Mouse (Mus musculus) CH12.LX (cell line): ENCODE data around the gene Sf3b4. TPM values are rescaled to one million over a fixed set of nuclear protein-coding genes. Genes with fewer than 3 reads are reported as not detected.
A peak's percentile ranks its signal among the peaks of the same experiment; 100 is the strongest.

Source experiments
- DNase-seq: peaks from one replicate; pipeline ENCODE4 v3.0.0-alpha.2; 2013; ENCODE audit errors: extremely low read depth
- H3K27ac ChIP-seq: 2 replicates; pipeline ENCODE4 v1.5.1; 2012; ENCODE audit warnings: low read depth, mild to moderate bottlenecking, control low read depth, moderate library complexity; ENCODE audit not compliant: insufficient read depth
- H3K27me3 ChIP-seq: replicated peaks from 2 replicates; pipeline ENCODE3; 2012; ENCODE audit warnings: inconsistent platforms
- H3K36me3 ChIP-seq, 2 experiments: replicated peaks in 1 of 2; 2 replicates each; pipeline versions ENCODE3 to v1.6.1; 2012; ENCODE audit warnings: inconsistent platforms in 1 of 2, low read length in 1 of 2, mild to moderate bottlenecking in 1 of 2, mixed read lengths in 1 of 2, moderate library complexity in 1 of 2; ENCODE audit not compliant: control insufficient read depth in 1 of 2, insufficient read depth in 1 of 2
- H3K4me1 ChIP-seq, 2 experiments: 2 replicates each; pipeline ENCODE4 v1.6.1; 2012; ENCODE audit warnings: inconsistent platforms in 1 of 2, moderate library complexity in 1 of 2; ENCODE audit not compliant: insufficient read depth in 2 of 2, control insufficient read depth in 1 of 2
- H3K4me2 ChIP-seq: 2 replicates; pipeline ENCODE4 v1.6.1; 2012; ENCODE audit warnings: low read depth, mild to moderate bottlenecking, control low read depth; ENCODE audit not compliant: poor library complexity, insufficient read depth, severe bottlenecking
- H3K4me3 ChIP-seq, 3 experiments: fragments of 150-350 bp in 1 of 3; sonication (generic) in 1 of 3; replicated peaks in 1 of 3; 2 replicates each; pipeline versions ENCODE3 to v1.5.1; 2011 to 2012; ENCODE audit warnings: low read depth in 2 of 3, low read length in 2 of 3, mild to moderate bottlenecking in 2 of 3, moderate library complexity in 2 of 3, control low read depth in 1 of 3, improper control_type of control experiment in 1 of 3, inconsistent platforms in 1 of 3, mixed read lengths in 1 of 3; ENCODE audit not compliant: poor library complexity in 1 of 3
- H3K79me2 ChIP-seq: replicated peaks from 2 replicates; pipeline ENCODE4 v1.6.1; 2012; ENCODE audit warnings: mild to moderate bottlenecking, moderate library complexity; ENCODE audit not compliant: control insufficient read depth, poor library complexity, insufficient read depth, severe bottlenecking; ENCODE audit errors: extremely low read depth
- H3K9ac ChIP-seq: 2 replicates; pipeline ENCODE4 v1.6.1; 2012; ENCODE audit warnings: low read depth, mild to moderate bottlenecking, control low read depth, moderate library complexity; ENCODE audit not compliant: insufficient read depth
- H3K9me3 ChIP-seq: replicated peaks from 2 replicates; pipeline ENCODE3; 2012; ENCODE audit warnings: low read length, inconsistent platforms, mixed read lengths
- CHD1 ChIP-seq: IDR thresholded peaks from 2 replicates; pipeline ENCODE4 v1.6.1; 2012; ENCODE audit warnings: low read depth, low read length, improper control_type of control experiment, inconsistent platforms
- CHD2 ChIP-seq: IDR thresholded peaks from 2 replicates; pipeline ENCODE4 v1.6.1; 2011; ENCODE audit warnings: low read length, improper control_type of control experiment
- CTCF ChIP-seq, 2 experiments: IDR thresholded peaks in 1 of 2; conservative IDR thresholded peaks in 1 of 2; 2 replicates each; pipeline ENCODE4 v1.5.1; 2011 to 2012; ENCODE audit warnings: low read depth in 2 of 2, low read length in 2 of 2, improper control_type of control experiment in 1 of 2, inconsistent platforms in 1 of 2, mild to moderate bottlenecking in 1 of 2, moderate library complexity in 1 of 2
- E2F4 ChIP-seq: IDR thresholded peaks from 2 replicates; pipeline ENCODE4 v1.6.1; 2011; ENCODE audit warnings: low read depth, low read length, improper control_type of control experiment; ENCODE audit not compliant: insufficient replicate concordance
- ELF1 ChIP-seq: IDR thresholded peaks from 2 replicates; pipeline ENCODE4 v1.6.1; 2014; ENCODE audit warnings: low read depth, mild to moderate bottlenecking, inconsistent platforms, low read length, improper control_type of control experiment
- IRF4 ChIP-seq: IDR thresholded peaks from 2 replicates; pipeline ENCODE4 v1.6.1; 2014; ENCODE audit warnings: low read depth, mild to moderate bottlenecking, inconsistent platforms, low read length, improper control_type of control experiment
- JUN ChIP-seq: IDR thresholded peaks from 2 replicates; pipeline ENCODE4 v1.6.1; 2011; ENCODE audit warnings: low read depth, mild to moderate bottlenecking, low read length, improper control_type of control experiment, moderate library complexity; ENCODE audit not compliant: insufficient read depth
- JUND ChIP-seq: conservative IDR thresholded peaks from 2 replicates; pipeline ENCODE4 v1.6.1; 2011; ENCODE audit warnings: low read depth, low read length, improper control_type of control experiment
- KAT2A ChIP-seq: IDR thresholded peaks from 2 replicates; pipeline ENCODE4 v1.6.1; 2012; ENCODE audit warnings: low read length, improper control_type of control experiment, inconsistent platforms; ENCODE audit not compliant: insufficient replicate concordance
- MAFK ChIP-seq: IDR thresholded peaks from 2 replicates; pipeline ENCODE4 v1.6.1; 2011; ENCODE audit warnings: low read length, improper control_type of control experiment; ENCODE audit not compliant: insufficient replicate concordance
- MAX ChIP-seq: IDR thresholded peaks from 2 replicates; pipeline ENCODE4 v1.6.1; 2011; ENCODE audit warnings: low read length, improper control_type of control experiment
- MAZ ChIP-seq: IDR thresholded peaks from 2 replicates; pipeline ENCODE4 v1.6.1; 2012; ENCODE audit warnings: low read depth, mild to moderate bottlenecking, inconsistent platforms, low read length, improper control_type of control experiment, moderate library complexity
- NELFE ChIP-seq: IDR thresholded peaks from 2 replicates; pipeline ENCODE4 v1.6.1; 2011; ENCODE audit warnings: low read depth, low read length, improper control_type of control experiment
- POLR2A ChIP-seq: IDR thresholded peaks from 2 replicates; pipeline ENCODE4 v1.6.1; 2011; ENCODE audit warnings: low read depth, mild to moderate bottlenecking, improper control_type of control experiment, low read length
- RAD21 ChIP-seq: IDR thresholded peaks from 2 replicates; pipeline ENCODE4 v1.6.1; 2011; ENCODE audit warnings: low read depth, mild to moderate bottlenecking, low read length, improper control_type of control experiment, moderate library complexity
- SIN3A ChIP-seq: IDR thresholded peaks from 2 replicates; pipeline ENCODE4 v1.6.1; 2012; ENCODE audit warnings: low read length, improper control_type of control experiment, inconsistent platforms
- SMC3 ChIP-seq: IDR thresholded peaks from 2 replicates; pipeline ENCODE4 v1.6.1; 2011; ENCODE audit warnings: low read depth, low read length, improper control_type of control experiment
- TBP ChIP-seq: conservative IDR thresholded peaks from 2 replicates; pipeline ENCODE4 v1.6.1; 2011; ENCODE audit warnings: low read depth, low read length, improper control_type of control experiment
- TCF12 ChIP-seq: IDR thresholded peaks from 2 replicates; pipeline ENCODE4 v1.6.1; 2014; ENCODE audit warnings: low read depth, mild to moderate bottlenecking, inconsistent platforms, low read length, improper control_type of control experiment
- USF1 ChIP-seq: IDR thresholded peaks from 2 replicates; pipeline ENCODE4 v1.6.1; 2014; ENCODE audit warnings: low read depth, mild to moderate bottlenecking, inconsistent platforms, low read length, improper control_type of control experiment
- USF2 ChIP-seq: conservative IDR thresholded peaks from 2 replicates; pipeline ENCODE4 v1.6.1; 2011; ENCODE audit warnings: low read depth, low read length, improper control_type of control experiment
- dilution Hi-C: fragments of 300-500 bp; cut with MboI; formaldehyde crosslinking; loops from 2 replicates; pipeline ENCODE4 v1.14.3; 2020; ENCODE audit warnings: low sequenced_read_pairs; ENCODE audit not compliant: extremely low pct_unique_long_range_greater_than_20kb, extremely low pct_ligation_motif_present
- in situ Hi-C: fragments of 300-500 bp; cut with MboI; formaldehyde crosslinking; loops from 3 replicates; pipeline ENCODE4 v1.14.3; 2019; ENCODE audit warnings: low sequenced_read_pairs, low pct_ligation_motif_present, low pct_unique_long_range_greater_than_20kb, mixed read lengths
- polyA plus RNA-seq: library from polyadenylated mRNA; unstranded; fragments of >175 nt; gene quantifications from 2 replicates; pipeline ENCODE4 v1.2.1, GENCODE M21; 2012; ENCODE audit warnings: low read depth; ENCODE audit not compliant: insufficient read length
- total RNA-seq, 2 experiments: library from RNA; depleted of rRNA; stranded (reverse); fragments of 300-350 nt in 1 of 2; fragments of >200 nt in 1 of 2; gene quantifications; 2 replicates each; pipeline ENCODE4 v1.2.3; 2012 to 2014

Sf3b4 gene
- total and polyA plus RNA-seq, 3 experiments, result 38.1 to 147 (median 47.9) TPM

DNA sequence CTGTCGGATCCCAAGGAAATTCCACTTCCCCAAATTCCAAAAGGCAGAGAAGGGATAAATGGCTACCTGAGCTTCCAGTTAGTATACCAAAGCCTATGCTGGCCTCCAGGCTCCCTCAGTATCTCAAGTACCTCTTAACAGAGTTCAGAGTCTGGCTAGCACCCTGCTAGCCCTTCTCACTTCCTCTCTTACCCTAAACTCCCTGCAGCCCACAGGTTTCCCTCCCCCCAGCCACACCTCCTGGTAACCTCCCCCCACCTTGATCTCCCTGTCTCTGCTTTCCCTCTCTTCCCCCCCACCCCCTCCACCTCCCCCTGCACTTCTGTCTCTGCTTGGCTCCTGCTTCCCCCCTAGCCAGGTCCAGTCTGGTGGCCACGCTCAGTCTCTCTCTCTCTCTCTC, 27.6 kb downstream of the Sf3b4 start (continued):
- TF ChIP-seq KAT2A, result no peak

DNA sequence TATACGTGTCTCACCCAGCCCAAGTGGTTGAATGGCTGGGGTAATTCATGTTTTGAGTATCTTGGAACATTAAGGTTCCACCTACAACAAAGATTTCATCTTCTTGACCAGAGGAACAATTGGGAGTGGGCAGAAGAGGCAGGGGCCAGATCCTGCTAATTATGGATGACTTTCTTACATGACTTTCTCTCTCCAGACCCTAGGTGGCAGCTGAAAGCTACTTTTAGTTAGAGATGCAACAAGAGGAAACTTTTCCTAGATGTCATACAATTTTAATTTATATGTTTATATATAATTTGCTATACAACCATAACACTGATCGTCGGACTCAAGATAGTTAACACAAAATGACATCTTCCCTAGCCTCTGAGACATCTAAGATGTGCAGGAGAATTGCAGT, 35.7 kb downstream of the Sf3b4 start:
- no peaks in the 10 kb centered on the region for H3K79me2 ChIP-seq
- H3K4me2 ChIP-seq, result no peak overlapping the region
- peaks cover 3% of the 10 kb centered on the region for H3K9me3 ChIP-seq
- dilution Hi-C loops (no loop called here), in situ Hi-C loops (no loop called here)
- no peak overlapping the region for H3K9ac ChIP-seq
- no peaks in the 10 kb centered on the region for H3K4me1 ChIP-seq
- TF ChIP-seq RAD21 (peak; percentile 52), CTCF (conservative IDR thresholded peaks at IDR 0.05 in 1 of 2, IDR thresholded peaks at IDR 0.05 in 1 of 2; ENCODE audit: low read depth in 2 of 2, low read length in 2 of 2) (peak in 1 of 2 experiments; percentile 52; a peak in 2 of 4 replicates), USF1 (no peak), TBP (no peak)
- H3K4me3 ChIP-seq, result no peak overlapping the region
- DNase-seq, result no peak
- H3K36me3 ChIP-seq, result no peaks in the 10 kb centered on the region
- H3K27me3 ChIP-seq, result peaks cover 2% of the 10 kb centered on the region
- no peak overlapping the region for H3K27ac ChIP-seq

DNA sequence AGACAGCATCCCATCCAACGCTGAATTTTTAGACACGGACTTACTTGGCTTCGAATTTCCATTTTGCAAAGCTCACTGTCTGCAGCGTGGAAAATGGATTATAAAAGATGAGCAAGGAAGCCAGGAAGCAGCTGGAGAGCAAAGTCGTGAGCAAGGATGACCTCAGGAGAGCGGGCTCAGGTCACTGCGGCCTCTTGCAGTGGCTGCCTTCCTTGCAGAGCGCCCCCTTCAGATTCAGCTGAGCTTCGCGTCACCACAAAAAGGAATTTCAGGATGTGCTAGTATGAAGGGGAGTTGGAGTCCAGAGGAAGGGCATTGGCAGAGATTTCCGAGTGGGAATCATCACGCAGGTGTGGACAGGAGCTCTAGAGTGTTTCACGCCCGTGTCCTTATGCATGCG, 37.1 kb downstream of the Sf3b4 start:
- Histone ChIP-seq H3K4me1 (no peaks in the 10 kb centered on the region), H3K4me2 (no peak overlapping the region), H3K9me3 (peaks cover 3% of the 10 kb centered on the region), H3K79me2 (no peaks in the 10 kb centered on the region)
- DNase-seq, result no peak
- TF ChIP-seq CTCF (conservative IDR thresholded peaks at IDR 0.05 in 1 of 2, IDR thresholded peaks at IDR 0.05 in 1 of 2; ENCODE audit: low read depth in 2 of 2, low read length in 2 of 2), result peak in 1 of 2 experiments; percentile 24; a peak in 1 of 4 replicates
- TF ChIP-seq IRF4, result no peak
- TF ChIP-seq, all 38 proteins: peak for 1
- Histone ChIP-seq H3K9ac (no peak overlapping the region), H3K4me3 (no peak overlapping the region), H3K36me3 (no peaks in the 10 kb centered on the region), H3K27me3 (peaks cover 2% of the 10 kb centered on the region), H3K27ac (no peak overlapping the region)
- dilution Hi-C loops (no loop called here), in situ Hi-C loops (no loop called here)

DNA sequence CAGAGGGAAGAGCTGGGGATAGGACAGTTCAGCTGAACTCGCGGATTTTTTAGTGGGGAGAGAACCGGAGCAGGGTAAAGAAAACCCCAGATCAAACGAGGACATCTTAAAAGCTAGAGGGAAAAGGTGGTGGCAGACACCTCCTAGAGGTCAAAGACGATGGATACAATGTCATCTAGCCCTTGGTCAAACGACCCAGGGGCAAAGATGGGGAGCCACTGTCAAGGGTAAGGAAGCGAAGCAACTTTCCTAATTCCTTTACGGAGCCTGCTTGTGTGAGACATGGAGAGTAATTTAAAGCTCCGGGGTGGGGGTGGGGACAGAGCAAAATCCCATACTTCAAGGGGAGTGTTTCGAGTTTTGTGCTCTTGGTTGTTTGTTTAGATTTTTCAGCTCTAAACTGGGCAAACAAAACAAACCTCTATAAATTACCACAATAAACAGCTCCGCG, 47.1 kb downstream of the Sf3b4 start:
- DNase-seq, result peak; percentile 71
- H3K9ac ChIP-seq, result peak overlapping the region; percentile 99
- no peaks in the 10 kb centered on the region for H3K9me3 ChIP-seq
- H3K27me3 ChIP-seq, result no peaks in the 10 kb centered on the region
- peaks cover 14% of the 10 kb centered on the region for H3K79me2 ChIP-seq
- H3K4me1 ChIP-seq, result peaks cover 2 to 27% of the 10 kb centered on the region in 2 experiments; a peak in 3 of 4 replicates
- dilution Hi-C loops, result no loop called here
- H3K4me2 ChIP-seq, result peak overlapping the region; percentile 86
- H3K36me3 ChIP-seq, result no peaks in the 10 kb centered on the region
- TF ChIP-seq CTCF (conservative IDR thresholded peaks at IDR 0.05 in 1 of 2, IDR thresholded peaks at IDR 0.05 in 1 of 2; ENCODE audit: low read depth in 2 of 2, low read length in 2 of 2), result peak in 1 of 2 experiments; percentile 72; a peak in 2 of 4 replicates
- no peak for TF ChIP-seq SIN3A
- TF ChIP-seq CHD2, result 0 out of 2 replicates have a peak, but pooled peaks have one; percentile 3
- peak; percentile 59 for TF ChIP-seq SMC3
- no peak for TF ChIP-seq ELF1
- TF ChIP-seq JUND, result no peak
- peak; percentile 71 for TF ChIP-seq RAD21
- TF ChIP-seq CHD1, result peak; percentile 8; the same call in 1 of the 2 replicates
- no peak for TF ChIP-seq JUN
- TF ChIP-seq NELFE, result no peak
- TF ChIP-seq MAX, result no peak
- TF ChIP-seq USF2, result no peak
- no peak for TF ChIP-seq TBP
- no peak for TF ChIP-seq MAZ
- TF ChIP-seq E2F4, result no peak
- TF ChIP-seq MAFK, result no peak
- no peak; the same call in 1 of the 2 replicates for TF ChIP-seq POLR2A
- TF ChIP-seq TCF12, result no peak
- TF ChIP-seq, all 38 proteins: peak for 5
- Histone ChIP-seq H3K4me3 (peak overlapping the region; percentile 62 to 75 (median 73)), H3K27ac (peak overlapping the region; percentile 42; the same call in 1 of the 2 replicates)
- in situ Hi-C loops, result no loop called here
